Mouse (Mus musculus) lung, embryonic 16.5 days (tissue): ENCODE results near the gene Ropn1. TPM values are rescaled to one million over a fixed set of nuclear protein-coding genes. Genes with fewer than 3 reads are reported as not detected.
A peak's percentile ranks its signal among the peaks of the same experiment; 100 is the strongest.
"Not testable (repeated sequence)": the region's sequence is repeated elsewhere in the genome, so short reads cannot be mapped to it uniquely, and the experiment has no call there.

Experiments
- ATAC-seq: fragments of 200-750 bp; cut with Nextera tagmentation; 2 replicates; pipeline ENCODE4 v1.8.0; 2017; ENCODE audit warnings: low read depth, mild to moderate bottlenecking, moderate library complexity
- H3K27ac ChIP-seq: fragments of 300-500 bp; sonication (generic); 2 replicates; pipeline ENCODE4 v1.5.1; 2014; ENCODE audit warnings: mild to moderate bottlenecking, control low read depth, low read length
- H3K27me3 ChIP-seq: fragments of 300-500 bp; sonication (generic); 2 replicates; pipeline ENCODE4 v1.6.1; 2014; ENCODE audit warnings: low read depth, low read length, mixed read lengths; ENCODE audit not compliant: control insufficient read depth, insufficient read depth
- H3K36me3 ChIP-seq: fragments of 300-500 bp; sonication (generic); 2 replicates; pipeline ENCODE4 v1.6.1; 2014; ENCODE audit warnings: low read length; ENCODE audit not compliant: control insufficient read depth, insufficient read depth
- H3K4me1 ChIP-seq: fragments of 300-500 bp; sonication (generic); replicated peaks from 2 replicates; pipeline ENCODE4 v1.6.1; 2014; ENCODE audit warnings: low read length, mixed read lengths; ENCODE audit not compliant: control insufficient read depth, insufficient read depth
- H3K4me2 ChIP-seq: fragments of 300-500 bp; sonication (generic); 2 replicates; pipeline ENCODE4 v1.6.1; 2014; ENCODE audit warnings: low read depth, low read length, control low read depth
- H3K4me3 ChIP-seq: fragments of 300-500 bp; sonication (generic); 2 replicates; pipeline ENCODE4 v1.5.1; 2014; ENCODE audit warnings: mild to moderate bottlenecking, low read length, control low read depth
- H3K9ac ChIP-seq: fragments of 300-500 bp; sonication (generic); 2 replicates; pipeline ENCODE4 v1.6.1; 2014; ENCODE audit warnings: low read length, control low read depth
- H3K9me3 ChIP-seq: fragments of 300-500 bp; sonication (generic); 2 replicates; pipeline ENCODE4 v1.6.1; 2016; ENCODE audit warnings: low read length; ENCODE audit not compliant: control insufficient read depth
- WGBS: fragments of 180-500 bp; shearing (Covaris S2); extraction: QIAGEN DNeasy Blood & Tissue Kit; methylation state at CpG from one replicate; pipeline ENCODE4 v1.1.7; 2014; 5-methylcytosine and 5-hydroxymethylcytosine counted together
- polyA plus RNA-seq: library from polyadenylated mRNA; unstranded; fragments of >200 nt; fragmentation: Nextera tagmentation; extraction: Ambion mirVana; gene quantifications from 2 replicates; pipeline ENCODE4 v1.2.1, GENCODE M21; 2015

Gene Ropn1
- polyA plus RNA-seq, 1 experiment from 2014 or later = not detected

DNA sequence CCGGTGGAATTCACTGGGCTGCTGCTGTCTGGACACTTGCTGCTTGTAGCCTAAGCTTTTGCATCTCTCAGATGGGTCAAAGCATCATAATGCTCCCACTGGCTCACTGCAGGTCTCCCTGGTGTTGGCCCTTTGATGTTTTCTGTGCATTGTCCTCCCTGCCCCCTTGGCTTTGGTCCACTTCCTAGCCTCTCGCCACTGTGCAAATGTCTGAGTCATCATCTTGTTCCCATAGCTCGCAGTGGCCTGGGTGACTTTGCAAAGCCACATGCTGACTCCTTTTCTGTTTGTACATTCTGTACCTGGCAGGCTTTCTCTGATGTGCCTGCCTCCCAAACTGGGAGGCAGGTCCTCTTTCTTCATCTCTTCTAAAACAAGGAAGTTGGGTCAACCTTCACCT, 23.1 kb downstream of the Ropn1 start:
- H3K4me3 ChIP-seq = no peak overlapping the region
- no peaks in the 10 kb centered on the region for H3K4me1 ChIP-seq
- H3K9ac ChIP-seq = no peak overlapping the region
- no peaks in the 10 kb centered on the region for H3K27me3 ChIP-seq
- no peaks in the 10 kb centered on the region for H3K36me3 ChIP-seq
- 50% methylated on average over 3 of the region's 3 CpGs for WGBS
- no peak overlapping the region for H3K4me2 ChIP-seq
- no peak for ATAC-seq
- no peaks in the 10 kb centered on the region for H3K9me3 ChIP-seq
- no peak overlapping the region for H3K27ac ChIP-seq

DNA sequence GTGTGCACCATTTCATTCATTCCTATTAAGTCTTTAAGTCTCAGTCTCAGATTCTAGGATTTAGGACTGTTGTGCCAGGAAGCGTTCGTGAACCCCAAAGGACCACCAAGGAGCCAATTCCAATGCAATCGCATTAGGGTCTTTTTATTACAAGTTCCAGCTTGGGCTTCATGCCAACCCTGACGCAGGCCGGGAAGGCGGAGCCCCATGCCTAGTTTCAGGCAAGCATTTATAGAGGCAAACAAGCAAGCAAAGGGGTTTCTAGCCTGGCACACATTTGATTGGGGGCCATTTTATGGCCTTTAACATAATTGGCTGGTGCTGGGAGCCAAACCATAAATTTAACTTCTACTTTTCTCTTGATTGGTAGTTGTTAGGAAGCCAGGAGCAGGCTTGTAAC, 24.6 kb downstream of the Ropn1 start:
- WGBS = 73% methylated on average over 6 of the region's 6 CpGs
- ATAC-seq = no peak

DNA sequence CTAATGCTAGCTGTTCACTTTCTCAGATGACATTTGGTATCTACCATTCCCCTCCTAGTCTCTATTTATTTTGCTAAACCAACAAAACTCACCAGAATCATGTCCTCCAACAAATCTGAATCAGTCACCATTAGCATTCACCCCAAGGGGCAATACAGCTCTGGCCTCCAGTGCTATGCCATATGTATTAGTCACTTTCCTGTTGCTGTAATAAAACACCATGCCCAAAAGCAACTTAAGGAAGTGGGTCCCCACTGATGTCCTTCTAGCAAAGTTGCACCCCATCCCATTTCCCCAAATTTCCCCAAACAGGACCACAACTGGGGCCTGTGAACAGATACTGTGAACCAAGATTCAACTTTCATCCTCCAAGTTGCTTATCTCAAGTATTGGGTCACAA, 32.1 kb downstream of the Ropn1 start:
- no peaks in the 10 kb centered on the region for H3K36me3 ChIP-seq
- H3K4me3 ChIP-seq = no peak overlapping the region
- H3K4me1 ChIP-seq = no peaks in the 10 kb centered on the region
- H3K9me3 ChIP-seq = no peaks in the 10 kb centered on the region
- H3K4me2 ChIP-seq = no peak overlapping the region
- H3K27ac ChIP-seq = no peak overlapping the region
- H3K9ac ChIP-seq = no peak overlapping the region
- no peaks in the 10 kb centered on the region for H3K27me3 ChIP-seq
- no peak for ATAC-seq

More for the DNA sequence above, 24.6 kb downstream of the Ropn1 start:
- Histone ChIP-seq H3K36me3 (no peaks in the 10 kb centered on the region), H3K9ac (no peak overlapping the region), H3K4me2 (no peak overlapping the region), H3K4me3 (no peak overlapping the region), H3K4me1 (no peaks in the 10 kb centered on the region), H3K27ac (no peak overlapping the region), H3K27me3 (no peaks in the 10 kb centered on the region), H3K9me3 (no peaks in the 10 kb centered on the region)

DNA sequence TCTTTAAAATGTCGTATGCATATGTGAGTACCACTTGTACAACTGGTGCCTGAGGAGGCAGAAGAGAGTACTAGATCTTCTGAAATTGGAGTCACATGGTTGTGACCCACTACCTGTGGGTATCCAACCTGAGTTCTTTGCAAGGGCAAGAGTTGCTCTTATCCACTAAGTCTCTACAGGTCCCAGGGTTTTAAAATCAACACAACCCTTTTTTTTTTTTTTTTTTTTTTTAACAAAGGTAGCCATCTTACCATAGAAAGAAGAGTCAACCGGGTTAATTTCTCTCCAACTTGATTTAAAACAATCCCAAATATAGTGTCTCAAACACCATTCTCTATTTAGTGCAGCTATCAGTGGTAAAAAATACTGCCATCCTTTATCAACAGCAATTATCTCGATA, 40.2 kb downstream of the Ropn1 start:
- Histone ChIP-seq H3K27me3 (no peaks in the 10 kb centered on the region), H3K27ac (peak overlapping the region; percentile 97), H3K4me1 (peaks cover 10% of the 10 kb centered on the region), H3K9ac (no peak overlapping the region), H3K4me3 (peak overlapping the region; percentile 82), H3K4me2 (peak overlapping the region; percentile 71; the same call in 1 of the 2 replicates), H3K9me3 (no peaks in the 10 kb centered on the region), H3K36me3 (no peaks in the 10 kb centered on the region)
- no peak for ATAC-seq
- 62% methylated on average over 3 of the region's 3 CpGs for WGBS

DNA sequence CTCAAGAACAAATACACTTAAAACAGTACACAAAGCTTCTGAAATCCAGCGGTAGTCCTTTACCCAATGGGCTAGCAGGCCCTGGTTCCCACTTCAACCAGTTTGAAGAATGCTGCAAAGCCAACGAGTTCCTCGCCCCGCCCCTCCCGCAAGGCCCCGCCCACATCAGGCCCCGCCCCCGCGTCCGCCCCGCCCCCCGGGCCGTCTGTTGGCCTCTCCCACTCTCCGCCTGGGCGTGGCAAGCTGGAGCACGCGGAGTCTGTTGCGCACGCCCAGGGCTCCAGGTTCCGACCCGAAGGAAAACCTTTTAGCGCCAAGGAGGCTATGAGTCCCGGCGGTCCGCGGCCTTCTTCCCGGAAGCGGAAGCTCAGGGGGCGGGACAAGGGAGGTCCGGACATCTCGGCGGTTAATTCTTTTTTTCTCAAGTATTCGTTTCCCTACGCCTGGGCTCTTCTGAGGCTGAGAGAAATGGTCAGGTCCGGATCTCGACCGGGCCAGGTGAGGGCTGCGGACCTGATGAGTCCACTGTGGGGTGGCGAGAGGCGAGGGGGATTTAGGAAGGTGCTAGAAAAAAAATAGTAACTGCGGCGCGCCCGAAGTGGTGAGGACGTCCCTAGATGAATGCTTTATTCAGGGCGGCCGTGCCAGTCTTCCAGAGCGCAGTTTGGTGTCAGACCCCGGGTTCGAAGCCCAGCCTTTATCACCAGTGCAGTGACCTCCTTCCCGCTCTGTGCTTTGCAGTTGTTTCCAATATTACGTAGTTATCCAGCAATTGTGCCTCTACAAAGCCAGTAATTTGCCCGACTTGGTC, 40.8 kb downstream of the Ropn1 start, which contains the start of gene Ccdc14:
Gene Ccdc14 (plus strand): TSS at position 283 of the 811 bp plus-strand sequence.
- H3K9ac ChIP-seq = peak within 1 kb of the TSS; percentile 89
- no peaks in the 10 kb centered on the region for H3K27me3 ChIP-seq
- H3K4me3 ChIP-seq = peak within 1 kb of the TSS; percentile 82
- H3K27ac ChIP-seq = peak within 1 kb of the TSS; percentile 97
- ATAC-seq = peak; percentile 96
- H3K9me3 ChIP-seq = no peaks in the 10 kb centered on the region
- peak within 1 kb of the TSS; percentile 71 for H3K4me2 ChIP-seq
- under 1% methylated on average over 47 of the region's 53 CpGs for WGBS
- peaks cover 10% of the 10 kb centered on the region for H3K4me1 ChIP-seq
- no peaks in the 10 kb centered on the region for H3K36me3 ChIP-seq

DNA sequence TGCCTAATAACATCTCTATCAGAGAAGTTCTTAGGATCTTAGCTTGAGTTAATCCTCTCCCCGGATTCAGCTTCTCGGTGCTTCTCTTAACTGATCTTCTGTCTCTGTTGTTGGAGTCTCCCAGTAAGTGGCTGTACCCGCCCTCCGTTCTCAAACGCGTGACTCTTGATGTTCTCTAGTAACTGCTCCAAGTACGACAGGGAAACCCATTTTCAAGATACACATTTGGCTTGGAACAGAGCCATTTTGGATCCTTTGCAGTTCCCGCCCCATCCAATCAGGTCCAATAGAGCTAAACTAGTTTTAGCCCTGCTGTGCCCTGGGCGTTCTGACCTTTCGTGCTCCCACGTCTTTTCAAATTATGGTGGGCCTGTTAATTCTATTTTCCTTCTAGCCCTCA, 41.4 kb downstream of the Ropn1 start:
- 10% methylated on average over 11 of the region's 11 CpGs for WGBS
- Histone ChIP-seq H3K4me1 (peaks cover 10% of the 10 kb centered on the region), H3K4me2 (peak overlapping the region; percentile 71), H3K9ac (peak overlapping the region; percentile 89), H3K27ac (peak overlapping the region; percentile 97), H3K27me3 (no peaks in the 10 kb centered on the region), H3K36me3 (no peaks in the 10 kb centered on the region; the same call in 1 of the 2 replicates), H3K4me3 (peak overlapping the region; percentile 82), H3K9me3 (no peaks in the 10 kb centered on the region)
- peak; percentile 5; the same call in 1 of the 2 replicates for ATAC-seq

DNA sequence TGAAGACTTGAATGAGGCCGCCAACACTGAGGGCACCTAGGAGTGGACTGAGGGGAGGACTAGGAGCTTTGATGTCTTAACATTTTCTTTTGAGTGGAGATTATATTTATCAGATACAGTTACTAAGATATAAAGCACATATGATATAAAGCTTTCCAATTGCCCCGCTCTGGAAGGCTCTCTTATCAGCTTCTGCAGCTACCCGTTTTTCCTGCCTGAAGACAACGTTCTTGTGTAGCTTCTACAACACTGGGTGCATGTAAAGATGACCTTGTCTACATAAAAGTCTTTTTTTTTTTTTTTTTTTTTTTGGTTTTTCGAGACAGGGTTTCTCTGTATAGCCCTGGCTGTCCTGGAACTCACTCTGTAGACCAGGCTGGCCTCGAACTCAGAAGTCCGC, 44.8 kb downstream of the Ropn1 start:
- WGBS = 86% methylated on average over 5 of the region's 7 CpGs
- no peak overlapping the region for H3K27ac ChIP-seq
- H3K9me3 ChIP-seq = no peaks in the 10 kb centered on the region
- H3K4me2 ChIP-seq = no peak overlapping the region
- H3K4me1 ChIP-seq = peaks cover 12% of the 10 kb centered on the region
- no peak for ATAC-seq
- peaks cover 3% of the 10 kb centered on the region for H3K36me3 ChIP-seq
- no peak overlapping the region for H3K4me3 ChIP-seq
- H3K9ac ChIP-seq = no peak overlapping the region
- no peaks in the 10 kb centered on the region for H3K27me3 ChIP-seq

DNA sequence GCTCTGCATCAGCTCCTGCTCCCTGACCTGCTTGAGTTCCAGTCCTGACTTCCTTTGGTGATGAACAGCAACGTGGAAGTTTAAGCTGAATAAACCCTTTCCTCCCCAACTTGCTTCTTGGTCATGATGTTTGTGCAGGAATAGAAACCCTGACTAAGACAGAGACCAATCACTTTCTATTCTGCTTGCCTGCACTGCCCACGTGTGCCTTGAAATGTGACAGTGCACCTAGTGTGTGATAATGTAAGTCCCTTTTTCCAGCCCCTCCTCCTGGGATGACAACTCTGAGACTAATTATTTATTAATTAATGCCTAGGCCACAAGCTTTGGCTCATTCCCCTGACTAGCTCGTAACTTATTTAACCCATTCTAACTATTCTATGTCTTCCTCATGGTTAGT, 49.0 kb downstream of the Ropn1 start:
- peaks cover 10% of the 10 kb centered on the region for H3K4me1 ChIP-seq
- WGBS = 57% methylated on average over 3 of the region's 3 CpGs
- not testable (repeated sequence) for H3K4me3 ChIP-seq, H3K27me3 ChIP-seq, H3K27ac ChIP-seq, H3K36me3 ChIP-seq, H3K4me2 ChIP-seq, H3K9ac ChIP-seq, H3K9me3 ChIP-seq, ATAC-seq

DNA sequence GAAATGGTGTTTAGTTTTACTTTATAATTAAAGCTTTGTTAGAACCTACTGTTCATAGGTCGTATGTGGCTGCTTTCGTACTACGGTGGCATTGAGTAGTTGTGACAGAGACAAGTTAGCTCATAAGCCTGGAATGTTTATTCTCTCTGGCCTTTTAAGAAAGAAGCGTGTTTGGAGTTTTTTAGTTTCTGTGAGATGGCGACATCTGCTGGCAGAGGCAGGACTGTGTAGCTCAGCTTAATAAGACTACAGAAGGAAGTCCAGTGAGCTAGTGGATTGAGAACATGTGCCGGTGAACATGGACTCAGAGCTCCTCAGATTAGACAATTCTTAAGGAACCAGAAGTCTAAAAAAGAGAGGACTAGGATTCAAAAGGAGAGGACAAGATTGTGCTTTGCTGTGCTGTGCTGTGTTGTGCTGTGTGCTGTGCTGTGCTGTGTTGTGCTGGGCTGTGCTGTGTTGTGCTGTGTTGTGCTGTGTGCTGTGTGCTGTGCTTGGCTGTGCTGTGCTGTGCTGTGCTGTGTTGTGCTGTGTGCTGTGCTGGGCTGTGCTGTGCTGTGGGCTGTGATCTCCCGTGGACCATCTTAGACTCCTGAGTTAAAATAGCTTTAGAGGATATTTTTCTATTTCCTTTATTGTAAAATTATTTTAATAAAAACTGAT, 50.6 kb downstream of the Ropn1 start:
- Histone ChIP-seq H3K4me1 (peaks cover 10% of the 10 kb centered on the region), H3K9ac (peak overlapping the region; percentile 51), H3K4me3 (no peak overlapping the region), H3K27me3 (no peaks in the 10 kb centered on the region), H3K9me3 (no peaks in the 10 kb centered on the region), H3K4me2 (no peak overlapping the region), H3K36me3 (peaks cover 3% of the 10 kb centered on the region), H3K27ac (peak overlapping the region; percentile 39)
- ATAC-seq = peak; percentile 86
- WGBS = 11% methylated on average over 7 of the region's 7 CpGs
